Mouse (Mus musculus): ENCODE measurements around the gene Plekhh3. TPM values are rescaled to one million over a fixed set of nuclear protein-coding genes. Genes with fewer than 3 reads are reported as not detected.

Plekhh3 gene
- polyA plus RNA-seq, 1 experiment from 2014 or later, result 1.1 TPM

Small RNAs within 50 kb of the gene (microRNA-seq; reads per million reads assigned to microRNA genes)
- not detected for gene Gm27626

Other genes with a start within 250 kb of the Plekhh3 start
- gene Stat3, start 231.8 kb downstream of the Plekhh3 start, polyA plus RNA-seq (2015; fragmentation: Nextera tagmentation; extraction: Ambion mirVana), result 28.5 and 32.8 TPM in 2 replicates
- 25.5 and 26.6 TPM in 2 replicates for gene Cavin1, start 200.5 kb downstream of the Plekhh3 start, polyA plus RNA-seq (2015; fragmentation: Nextera tagmentation; extraction: Ambion mirVana)
- 52.8 and 64.0 TPM in 2 replicates for gene Atp6v0a1, start 161.9 kb downstream of the Plekhh3 start, polyA plus RNA-seq (2015; fragmentation: Nextera tagmentation; extraction: Ambion mirVana)
- 6.0 TPM in 2 replicates for gene Naglu, start 101.3 kb downstream of the Plekhh3 start, polyA plus RNA-seq (2015; fragmentation: Nextera tagmentation; extraction: Ambion mirVana)
- gene Hsd17b1, start 92.9 kb downstream of the Plekhh3 start, polyA plus RNA-seq (2015; fragmentation: Nextera tagmentation; extraction: Ambion mirVana), result 0.14 and 0.24 TPM in 2 replicates
- gene Coasy, start 88.8 kb downstream of the Plekhh3 start, polyA plus RNA-seq (2015; fragmentation: Nextera tagmentation; extraction: Ambion mirVana), result 23.0 and 23.2 TPM in 2 replicates
- 32.5 and 34.4 TPM in 2 replicates for gene Mlx, start 84.1 kb downstream of the Plekhh3 start, polyA plus RNA-seq (2015; fragmentation: Nextera tagmentation; extraction: Ambion mirVana)
- 26.4 and 27.1 TPM in 2 replicates for gene Psmc3ip, start 75.9 kb downstream of the Plekhh3 start, polyA plus RNA-seq (2015; fragmentation: Nextera tagmentation; extraction: Ambion mirVana)
- gene Retreg3, start 51.5 kb downstream of the Plekhh3 start, polyA plus RNA-seq (2015; fragmentation: Nextera tagmentation; extraction: Ambion mirVana), result 11.5 and 13.0 TPM in 2 replicates
- gene Tubg1, start 51.4 kb downstream of the Plekhh3 start, polyA plus RNA-seq (2015; fragmentation: Nextera tagmentation; extraction: Ambion mirVana), result 49.7 and 54.4 TPM in 2 replicates
- 0.29 and 0.37 TPM in 2 replicates for gene Tubg2, start 15.4 kb downstream of the Plekhh3 start, polyA plus RNA-seq (2015; fragmentation: Nextera tagmentation; extraction: Ambion mirVana)
- 0.09 and 0.12 TPM in 2 replicates for gene Cntnap1, start 828 bp downstream of the Plekhh3 start, polyA plus RNA-seq (2015; fragmentation: Nextera tagmentation; extraction: Ambion mirVana)
- gene Ccr10, start 4.1 kb upstream of the Plekhh3 start, polyA plus RNA-seq (2015; fragmentation: Nextera tagmentation; extraction: Ambion mirVana), result not detected in 2 replicates
- gene Ezh1, start 55.1 kb upstream of the Plekhh3 start, polyA plus RNA-seq (2015; fragmentation: Nextera tagmentation; extraction: Ambion mirVana), result 6.6 and 7.4 TPM in 2 replicates
- gene Ramp2, start 74.7 kb upstream of the Plekhh3 start, polyA plus RNA-seq (2015; fragmentation: Nextera tagmentation; extraction: Ambion mirVana), result 23.4 and 25.4 TPM in 2 replicates
- 98.5 and 99.4 TPM in 2 replicates for gene Vps25, start 82.4 kb upstream of the Plekhh3 start, polyA plus RNA-seq (2015; fragmentation: Nextera tagmentation; extraction: Ambion mirVana)
- gene Wnk4, start 89.2 kb upstream of the Plekhh3 start, polyA plus RNA-seq (2015; fragmentation: Nextera tagmentation; extraction: Ambion mirVana), result 5.5 and 7.9 TPM in 2 replicates
- 0.63 and 0.85 TPM in 2 replicates for gene Cntd1, start 107.7 kb upstream of the Plekhh3 start, polyA plus RNA-seq (2015; fragmentation: Nextera tagmentation; extraction: Ambion mirVana)
- gene Coa3, start 107.8 kb upstream of the Plekhh3 start, polyA plus RNA-seq (2015; fragmentation: Nextera tagmentation; extraction: Ambion mirVana), result 125 TPM in 2 replicates
- gene Becn1, start 130.9 kb upstream of the Plekhh3 start, polyA plus RNA-seq (2015; fragmentation: Nextera tagmentation; extraction: Ambion mirVana), result 108 and 112 TPM in 2 replicates
- 198 and 239 TPM in 2 replicates for gene Psme3, start 144.9 kb upstream of the Plekhh3 start, polyA plus RNA-seq (2015; fragmentation: Nextera tagmentation; extraction: Ambion mirVana)
- gene Aoc2, start 153.7 kb upstream of the Plekhh3 start, polyA plus RNA-seq (2015; fragmentation: Nextera tagmentation; extraction: Ambion mirVana), result 1.2 and 1.3 TPM in 2 replicates
- 0.07 TPM in 1 of 2 replicates, not detected in the other for gene Aoc3, start 159.3 kb upstream of the Plekhh3 start, polyA plus RNA-seq (2015; fragmentation: Nextera tagmentation; extraction: Ambion mirVana)
- gene G6pc, start 196.2 kb upstream of the Plekhh3 start, polyA plus RNA-seq (2015; fragmentation: Nextera tagmentation; extraction: Ambion mirVana), result not detected in 2 replicates
- 63.2 and 63.7 TPM in 2 replicates for gene Aarsd1, start 246.3 kb upstream of the Plekhh3 start, polyA plus RNA-seq (2015; fragmentation: Nextera tagmentation; extraction: Ambion mirVana)

All from liver, embryonic 13.5 days (tissue).